Mouse (Mus musculus) kidney, postnatal 36 days (tissue): Measurements from ENCODE around the gene Hsf2.

Experiments used
- DNase-seq, 2 experiments: peaks; one replicate each; pipeline ENCODE4 v3.0.0; 2021 to 2022; ENCODE audit warnings: mixed read lengths in 2 of 2

Hsf2 gene

DNA sequence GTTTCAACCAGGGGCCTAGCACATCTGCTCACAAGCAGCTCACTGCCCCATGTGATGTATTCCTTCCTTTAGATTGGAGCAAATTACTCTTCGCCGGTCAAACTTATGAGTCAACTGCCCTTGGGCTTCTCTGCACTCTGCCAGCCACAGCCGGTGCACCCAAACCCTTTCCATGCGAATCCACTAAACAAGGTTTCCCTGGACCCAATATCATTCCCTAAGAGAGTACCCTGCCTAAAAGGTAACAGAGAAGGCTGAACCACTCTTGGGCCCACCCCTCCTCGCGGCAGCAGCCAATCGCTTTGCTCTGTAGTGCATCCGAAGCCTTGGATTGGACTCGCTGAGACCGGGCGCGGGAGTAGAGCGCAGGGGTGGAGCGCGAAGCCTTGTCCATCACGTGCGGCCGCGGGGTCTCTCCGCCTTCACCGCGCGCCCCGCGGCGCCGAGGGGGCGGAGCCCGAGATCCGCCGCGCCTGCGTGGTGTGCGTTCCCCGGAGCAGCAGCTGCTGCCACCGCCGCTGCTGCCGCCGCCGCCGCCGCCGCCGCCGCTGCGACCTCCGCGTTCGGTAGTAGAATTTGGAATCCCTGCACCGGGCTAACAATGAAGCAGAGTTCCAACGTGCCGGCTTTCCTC lies at the start of gene Hsf2:
TSS of gene Hsf2 (plus strand) at position 478 of the 634 bp plus-strand sequence.
- DNase-seq = peak; percentile 97

- DNase-seq = no peak
Measured at GRCm38 (mm10) chr10:57437898-57438297, 48.3 kb upstream of the Hsf2 start.

DNA sequence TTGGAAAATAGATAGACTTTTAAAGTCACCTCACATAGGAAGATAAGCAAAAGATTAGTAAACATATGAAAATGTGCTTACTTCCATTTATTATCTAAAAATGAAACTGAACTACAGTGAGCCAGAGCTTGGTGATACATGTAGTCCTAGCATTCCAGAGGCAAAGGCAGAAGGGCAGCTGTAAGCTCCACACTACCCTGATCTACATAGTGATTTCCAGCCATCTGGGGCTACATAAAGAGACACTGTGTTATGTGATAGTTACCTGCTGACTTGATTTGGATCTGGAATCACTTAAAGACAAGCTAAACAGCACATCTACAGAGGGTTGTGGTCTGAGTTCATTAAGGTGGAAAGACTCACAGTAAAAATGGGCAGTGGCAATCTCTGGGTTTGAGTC lies 45.1 kb upstream of the Hsf2 start:
- no peak for DNase-seq

GRCm38 (mm10) chr10:57444392-57444791 lies 41.8 kb upstream of the Hsf2 start:
- no peak for DNase-seq

DNA sequence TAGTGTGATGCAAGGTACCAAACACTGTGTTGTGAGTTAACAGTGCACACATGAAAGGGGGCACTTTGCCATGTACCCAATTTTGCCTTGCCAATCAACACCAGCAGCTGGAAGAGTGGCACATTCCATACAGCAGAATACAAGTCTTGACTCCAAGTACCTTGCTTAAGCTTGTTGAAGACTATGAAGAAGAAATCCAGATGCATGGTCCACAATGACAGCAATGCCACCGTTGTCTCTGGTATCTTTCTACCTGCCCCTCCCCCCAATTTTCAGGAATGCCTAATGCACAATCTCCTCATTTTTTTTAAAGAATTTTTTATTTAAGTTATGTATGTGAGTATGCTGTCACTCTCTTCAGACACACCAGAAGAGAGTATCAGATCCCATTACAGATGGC lies 40.5 kb upstream of the Hsf2 start:
- DNase-seq = no peak

GRCm38 (mm10) chr10:57447657-57448050 lies 38.5 kb upstream of the Hsf2 start:
- no peak for DNase-seq

GRCm38 (mm10) chr10:57448051-57448716 lies 38.0 kb upstream of the Hsf2 start:
- DNase-seq = peak; percentile 78 to 90

DNA sequence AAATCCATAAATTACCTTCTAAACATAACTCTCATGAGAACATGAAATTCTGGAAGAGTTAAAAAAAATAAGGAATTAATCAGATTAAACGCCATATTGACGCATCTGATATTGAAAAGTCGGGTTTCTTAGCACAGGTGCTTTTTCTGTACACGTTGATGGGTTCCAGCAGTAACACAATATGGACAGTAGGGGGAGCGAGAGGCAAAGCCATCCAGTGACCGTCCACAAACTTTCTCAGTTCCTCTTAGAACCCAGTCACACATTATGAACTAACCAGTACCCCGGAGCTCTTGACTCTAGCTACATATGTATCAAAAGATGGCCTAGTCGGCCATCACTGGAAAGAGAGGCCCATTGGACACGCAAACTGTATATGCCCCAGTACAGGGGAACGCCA lies 22.9 kb upstream of the Hsf2 start:
- peak; percentile 46 to 62 for DNase-seq

DNA sequence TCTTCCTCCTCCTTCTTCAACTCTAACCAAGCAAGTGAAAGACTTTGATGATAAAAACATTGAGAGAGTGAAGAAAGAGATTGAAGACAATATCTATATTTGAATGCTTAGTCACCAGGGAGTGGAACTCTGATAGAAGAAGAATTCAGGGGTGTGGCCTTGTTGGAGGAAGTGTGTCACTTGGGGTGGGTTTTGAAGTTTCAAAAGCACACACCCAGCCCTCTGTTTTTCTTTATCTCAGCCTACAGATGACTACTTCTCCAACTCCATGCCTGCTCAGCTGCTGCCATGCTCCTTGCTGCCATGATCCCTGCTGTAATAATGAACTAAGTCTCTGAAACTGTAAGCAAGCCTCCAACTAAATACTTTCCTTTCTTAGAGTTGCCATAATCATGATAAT lies 20.4 kb upstream of the Hsf2 start:
- no peak for DNase-seq

- DNase-seq = no peak
Measured at GRCm38 (mm10) chr10:57477121-57477843, 8.9 kb upstream of the Hsf2 start.

DNA sequence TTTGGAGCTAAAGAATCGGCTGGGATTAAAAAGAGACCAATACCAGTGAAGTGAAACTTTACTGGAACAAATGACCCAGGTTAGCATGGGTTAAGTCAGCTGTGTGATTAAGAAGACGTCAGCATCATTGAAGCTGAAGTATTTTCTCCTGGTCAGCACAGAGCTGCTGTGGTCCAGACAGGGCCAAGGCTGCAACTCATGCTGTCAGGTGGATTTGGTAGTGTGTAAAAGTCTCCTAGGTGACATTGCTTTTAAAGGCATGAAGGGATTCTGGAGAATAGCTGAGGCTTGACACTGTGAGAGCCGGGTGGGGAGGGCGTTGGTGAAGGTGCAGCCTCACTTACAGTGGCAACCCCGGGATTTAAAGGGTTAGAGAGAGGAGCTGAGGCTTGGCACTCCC lies 4.5 kb upstream of the Hsf2 start:
- no peak for DNase-seq

- no peak for DNase-seq
Measured at GRCm38 (mm10) chr10:57484741-57485140, 1.4 kb upstream of the Hsf2 start.

DNA sequence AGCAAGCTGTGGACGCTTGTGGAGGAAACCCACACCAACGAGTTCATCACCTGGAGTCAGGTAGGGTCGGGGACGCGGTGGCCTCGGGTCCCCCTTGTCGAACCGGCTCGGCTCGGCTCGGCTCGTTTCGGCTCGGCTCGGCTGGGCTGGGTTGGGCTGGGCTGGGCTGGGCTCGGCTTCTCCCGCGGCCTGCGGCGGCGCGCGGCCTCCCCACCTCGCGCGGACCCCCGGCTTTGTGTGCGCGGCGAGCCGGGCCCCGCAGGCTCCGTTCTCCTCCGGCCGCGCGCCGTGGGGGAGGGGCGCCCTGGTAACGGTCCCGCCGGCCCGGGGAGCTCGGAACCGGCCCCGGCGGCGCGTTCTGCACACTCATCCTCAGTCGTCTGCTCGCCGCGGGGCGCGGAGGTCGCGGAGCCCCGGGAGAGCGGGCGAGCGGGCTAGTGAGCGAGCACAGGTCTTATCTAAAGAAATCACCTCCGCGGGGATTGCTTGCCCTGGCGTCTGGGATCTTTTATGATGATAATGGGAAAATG lies 422 bp downstream of the Hsf2 start:
- peak; percentile 65 to 87 for DNase-seq

- no peak for DNase-seq
Measured at GRCm38 (mm10) chr10:57487201-57487600, 1.0 kb downstream of the Hsf2 start.

GRCm38 (mm10) chr10:57488591-57488990 lies 2.4 kb downstream of the Hsf2 start:
- peak; percentile 19 to 45 for DNase-seq

DNA sequence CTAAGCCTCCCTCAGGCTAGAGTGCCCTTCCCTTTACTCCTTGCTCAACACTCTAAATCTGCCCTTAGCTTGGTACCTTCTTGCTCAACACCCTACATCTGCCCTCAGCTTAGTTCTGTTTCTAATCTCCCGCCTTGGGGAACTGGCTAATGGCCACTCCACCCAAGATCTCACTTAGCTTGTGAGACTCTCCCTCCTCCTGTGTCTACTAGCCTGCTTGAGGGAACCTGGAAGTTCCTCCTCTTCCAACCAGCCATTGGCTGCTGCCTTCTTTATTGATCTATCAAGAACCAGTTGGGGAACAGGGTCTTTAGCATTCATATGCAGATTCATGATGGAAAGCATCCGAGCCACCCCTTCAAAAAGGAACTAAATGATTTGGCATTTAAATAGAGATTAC lies 5.9 kb downstream of the Hsf2 start:
- DNase-seq = no peak

GRCm38 (mm10) chr10:57499414-57500156 lies 13.4 kb downstream of the Hsf2 start:
- no peak for DNase-seq

GRCm38 (mm10) chr10:57514616-57515015 lies 28.4 kb downstream of the Hsf2 start:
- peak in 1 of 2 experiments; percentile 35 for DNase-seq

DNA sequence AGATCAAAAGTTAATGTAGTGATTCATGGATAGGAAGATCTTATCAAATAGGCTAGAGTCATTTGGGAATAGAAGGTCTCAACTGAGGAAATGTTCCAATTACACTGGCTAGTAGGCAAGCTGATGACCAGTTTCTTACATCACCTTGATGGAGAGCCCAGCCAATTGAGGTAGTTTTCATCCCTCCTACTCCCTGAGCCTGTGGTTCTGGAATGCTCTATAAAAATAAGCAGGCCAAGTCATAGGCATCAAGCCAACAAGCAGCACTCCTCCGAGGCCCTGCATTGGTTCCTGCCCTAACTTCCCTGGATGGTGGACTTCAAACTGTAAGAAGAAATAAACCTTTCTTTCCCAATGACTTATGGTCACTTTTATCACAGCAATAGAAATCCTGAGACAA lies 29.1 kb downstream of the Hsf2 start:
- no peak for DNase-seq

DNA sequence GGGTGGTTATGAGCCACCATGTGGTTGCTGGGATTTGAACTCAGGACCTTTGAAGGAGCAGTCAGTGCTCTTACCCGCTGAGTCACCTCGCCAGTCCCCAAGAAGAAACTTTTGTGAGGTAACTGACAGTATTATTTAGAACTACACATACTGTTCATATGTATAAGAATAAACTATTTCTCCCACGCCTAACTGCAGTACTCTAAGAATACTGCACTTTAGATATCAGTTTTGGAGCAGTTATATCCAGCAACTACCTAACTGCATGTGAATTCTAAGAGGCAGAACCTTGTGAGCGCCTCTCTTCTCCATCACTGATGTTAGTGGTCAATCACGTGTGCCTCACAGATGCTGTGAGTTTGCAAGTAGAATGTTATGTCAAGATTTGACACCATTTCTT lies 40.3 kb downstream of the Hsf2 start:
- DNase-seq = no peak

DNA sequence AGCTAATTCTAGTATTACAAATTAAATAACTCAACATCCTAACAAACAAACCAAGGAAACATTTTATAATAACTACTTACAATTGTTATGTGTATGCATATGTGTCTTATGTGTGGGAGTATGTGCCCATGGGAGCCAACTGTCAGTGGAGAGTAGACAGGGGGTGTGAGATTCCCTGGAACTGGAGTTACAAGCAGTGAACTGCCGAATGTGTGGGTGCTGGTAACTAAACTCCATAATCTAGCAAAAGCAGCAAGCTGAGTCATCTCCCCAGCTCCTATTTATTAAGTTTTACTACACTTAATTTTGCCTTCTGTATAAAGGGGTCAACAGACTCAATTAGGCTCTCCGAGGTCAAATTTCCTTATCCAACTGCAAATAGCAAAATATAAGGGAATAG lies 44.9 kb downstream of the Hsf2 start:
- DNase-seq = no peak

- no peak for DNase-seq
Measured at GRCm38 (mm10) chr10:57531616-57532217, 45.5 kb downstream of the Hsf2 start.
